Mouse (Mus musculus): Measurements from ENCODE around the gene Eng. TPM values are rescaled to one million over a fixed set of nuclear protein-coding genes. Genes with fewer than 3 reads are reported as not detected.

The Eng gene
- total and polyA plus RNA-seq, 3 experiments = 113 to 239 (median 122) TPM

- Histone ChIP-seq H3K9ac (ENCODE audit: low read depth, low read length) (peak overlapping the region; percentile 25), H3K27me3 (ENCODE audit: control insufficient read depth, insufficient read depth, low read length) (no peaks in the 10 kb centered on the region), H3K36me3 (ENCODE audit: control insufficient read depth, insufficient read depth, low read length) (peaks cover 19% of the 10 kb centered on the region), H3K27ac (peak overlapping the region; percentile 90), H3K79me2 (replicated peaks; ENCODE audit: control insufficient read depth, insufficient read depth, low read length) (peaks cover 1% of the 10 kb centered on the region; the same call in 1 of the 2 replicates), H3K4me1 (ENCODE audit: control insufficient read depth, insufficient read depth, low read length) (peaks cover 22% of the 10 kb centered on the region), H3K4me3 (peak overlapping the region; percentile 43)
- intact Hi-C loops (cut with DNase I) = loop anchor here (2.0 to 5.0 kb wide), 2 partner anchors 15 to 79 kb away; no protein-coding TSS in a partner anchor
- no peak for TF ChIP-seq CTCF (IDR thresholded peaks at IDR 0.05)
- no peak for TF ChIP-seq EP300 (IDR thresholded peaks at IDR 0.05; ENCODE audit: insufficient read depth, low read depth, low read length)
- TF ChIP-seq POLR2A (IDR thresholded peaks at IDR 0.05; ENCODE audit: insufficient read depth, low read depth, low read length) = peak; percentile 39; the same call in 1 of the 2 replicates
- no peak for DNase-seq
- 23% methylated on average over 7 of the region's 7 CpGs for WGBS
Observed at GRCm38 (mm10) chr2:32653764-32654163, 7.4 kb downstream of the Eng start.

- Histone ChIP-seq H3K4me1 (ENCODE audit: control insufficient read depth, insufficient read depth, low read length) (peaks cover 27% of the 10 kb centered on the region), H3K27ac (peak overlapping the region; percentile 90), H3K27me3 (ENCODE audit: control insufficient read depth, insufficient read depth, low read length) (no peaks in the 10 kb centered on the region), H3K4me3 (peak overlapping the region; percentile 43; the same call in 1 of the 2 replicates), H3K9ac (ENCODE audit: low read depth, low read length) (peak overlapping the region; percentile 60), H3K79me2 (replicated peaks; ENCODE audit: control insufficient read depth, insufficient read depth, low read length) (no peaks in the 10 kb centered on the region; the same call in 1 of the 2 replicates), H3K36me3 (ENCODE audit: control insufficient read depth, insufficient read depth, low read length) (peaks cover 21% of the 10 kb centered on the region)
- intact Hi-C loops (cut with DNase I) = loop anchor here (1.0 to 5.0 kb wide), 3 partner anchors 9 to 77 kb away; partner anchors contain the start of gene Eng
- DNase-seq = peak in 1 of 2 experiments; percentile 52
- WGBS = 44% methylated on average over 14 of the region's 14 CpGs
- TF ChIP-seq CTCF (IDR thresholded peaks at IDR 0.05) (no peak), POLR2A (IDR thresholded peaks at IDR 0.05; ENCODE audit: insufficient read depth, low read depth, low read length) (no peak), EP300 (IDR thresholded peaks at IDR 0.05; ENCODE audit: insufficient read depth, low read depth, low read length) (peak; percentile 16; the same call in 1 of the 2 replicates)
Observed at GRCm38 (mm10) chr2:32654743-32655393, 8.5 kb downstream of the Eng start.

GRCm38 (mm10) chr2:32655394-32655744 is 9.0 kb downstream of the Eng start:
- intact Hi-C loops (cut with DNase I) = loop anchor here (1.0 to 2.0 kb wide), 2 partner anchors 9 to 17 kb away; partner anchors contain the start of gene Eng
- DNase-seq = no peak
- Histone ChIP-seq H3K4me1 (ENCODE audit: control insufficient read depth, insufficient read depth, low read length) (peaks cover 29% of the 10 kb centered on the region), H3K9ac (ENCODE audit: low read depth, low read length) (0 out of 2 replicates have a peak overlapping the region, but pooled peaks have one; percentile 2), H3K79me2 (replicated peaks; ENCODE audit: control insufficient read depth, insufficient read depth, low read length) (no peaks in the 10 kb centered on the region; the same call in 1 of the 2 replicates), H3K4me3 (no peak overlapping the region; the same call in 1 of the 2 replicates), H3K27ac (peak overlapping the region; percentile 90), H3K27me3 (ENCODE audit: control insufficient read depth, insufficient read depth, low read length) (no peaks in the 10 kb centered on the region), H3K36me3 (ENCODE audit: control insufficient read depth, insufficient read depth, low read length) (peaks cover 24% of the 10 kb centered on the region)
- TF ChIP-seq EP300 (IDR thresholded peaks at IDR 0.05; ENCODE audit: insufficient read depth, low read depth, low read length) (no peak), POLR2A (IDR thresholded peaks at IDR 0.05; ENCODE audit: insufficient read depth, low read depth, low read length) (no peak; the same call in 1 of the 2 replicates), CTCF (IDR thresholded peaks at IDR 0.05) (no peak)
- 42% methylated on average over 3 of the region's 3 CpGs for WGBS

GRCm38 (mm10) chr2:32655826-32656225 is 9.4 kb downstream of the Eng start:
- TF ChIP-seq POLR2A (IDR thresholded peaks at IDR 0.05; ENCODE audit: insufficient read depth, low read depth, low read length) (0 out of 2 replicates have a peak, but pooled peaks have one; percentile 27), EP300 (IDR thresholded peaks at IDR 0.05; ENCODE audit: insufficient read depth, low read depth, low read length) (peak; percentile 99), CTCF (IDR thresholded peaks at IDR 0.05) (peak; percentile 26)
- peak; percentile 80 to 88 for DNase-seq
- H3K27me3 ChIP-seq (ENCODE audit: control insufficient read depth, insufficient read depth, low read length) = no peaks in the 10 kb centered on the region
- H3K4me1 ChIP-seq (ENCODE audit: control insufficient read depth, insufficient read depth, low read length) = peaks cover 32% of the 10 kb centered on the region
- H3K79me2 ChIP-seq (replicated peaks; ENCODE audit: control insufficient read depth, insufficient read depth, low read length) = no peaks in the 10 kb centered on the region
- intact Hi-C loops (cut with DNase I) = loop anchor here (1.0 to 2.0 kb wide), 2 partner anchors 10 to 17 kb away; partner anchors contain the start of gene Eng
- no peak overlapping the region for H3K4me3 ChIP-seq
- whole genome bisulfite sequencing = 28% methylated on average over 12 of the region's 12 CpGs
- H3K9ac ChIP-seq (ENCODE audit: low read depth, low read length) = no peak overlapping the region
- H3K36me3 ChIP-seq (ENCODE audit: control insufficient read depth, insufficient read depth, low read length) = peaks cover 28% of the 10 kb centered on the region
- peak overlapping the region; percentile 90 for H3K27ac ChIP-seq

GRCm38 (mm10) chr2:32658873-32659272 is 12.5 kb downstream of the Eng start:
- Histone ChIP-seq H3K4me3 (no peak overlapping the region), H3K4me1 (ENCODE audit: control insufficient read depth, insufficient read depth, low read length) (peaks cover 35% of the 10 kb centered on the region), H3K79me2 (replicated peaks; ENCODE audit: control insufficient read depth, insufficient read depth, low read length) (no peaks in the 10 kb centered on the region), H3K36me3 (ENCODE audit: control insufficient read depth, insufficient read depth, low read length) (peaks cover 40% of the 10 kb centered on the region), H3K27ac (peak overlapping the region; percentile 73), H3K27me3 (ENCODE audit: control insufficient read depth, insufficient read depth, low read length) (no peaks in the 10 kb centered on the region), H3K9ac (ENCODE audit: low read depth, low read length) (0 out of 2 replicates have a peak overlapping the region, but pooled peaks have one; percentile 17)
- no peak for TF ChIP-seq CTCF (IDR thresholded peaks at IDR 0.05)
- no peak for TF ChIP-seq POLR2A (IDR thresholded peaks at IDR 0.05; ENCODE audit: insufficient read depth, low read depth, low read length)
- WGBS = 61% methylated on average over 2 of the region's 2 CpGs
- no peak for DNase-seq
- intact Hi-C loops (cut with DNase I) = loop anchor here (2.0 kb wide), 1 partner anchor 18 kb away; no protein-coding TSS in a partner anchor

Measured in heart, adult 2 months (tissue).